Mouse (Mus musculus) kidney, adult 8-10 months (tissue): ENCODE results near the gene Plpp6.
A peak's percentile ranks its signal among the peaks of the same experiment; 100 is the strongest.
"Not testable (repeated sequence)": the region's sequence is repeated elsewhere in the genome, so short reads cannot be mapped to it uniquely, and the experiment has no call there.

Source experiments
- DNase-seq, 2 experiments: peaks; one replicate each; pipeline ENCODE4 v3.0.0; 2022

The Plpp6 gene

DNA sequence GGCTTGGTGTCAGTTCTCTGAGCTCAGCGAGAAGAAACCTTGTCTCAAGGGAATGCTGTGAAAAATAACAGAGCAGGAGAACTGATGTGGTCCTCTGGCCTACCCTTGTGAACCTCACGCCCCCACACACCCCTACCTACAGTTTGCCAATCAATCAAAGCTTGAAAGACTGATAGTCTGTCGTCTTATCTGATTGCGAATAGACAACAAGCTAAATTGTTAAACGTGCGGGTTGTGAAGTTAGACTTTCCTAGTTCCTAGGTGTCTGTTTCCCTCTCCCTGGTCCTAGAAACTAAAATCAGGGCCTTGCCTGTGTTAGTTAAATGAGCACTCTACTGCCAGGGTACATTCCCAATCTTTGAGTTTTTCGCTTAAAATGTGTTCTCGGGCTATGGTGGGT is 25.8 kb downstream of the Plpp6 start:
- DNase-seq: no peak

DNA sequence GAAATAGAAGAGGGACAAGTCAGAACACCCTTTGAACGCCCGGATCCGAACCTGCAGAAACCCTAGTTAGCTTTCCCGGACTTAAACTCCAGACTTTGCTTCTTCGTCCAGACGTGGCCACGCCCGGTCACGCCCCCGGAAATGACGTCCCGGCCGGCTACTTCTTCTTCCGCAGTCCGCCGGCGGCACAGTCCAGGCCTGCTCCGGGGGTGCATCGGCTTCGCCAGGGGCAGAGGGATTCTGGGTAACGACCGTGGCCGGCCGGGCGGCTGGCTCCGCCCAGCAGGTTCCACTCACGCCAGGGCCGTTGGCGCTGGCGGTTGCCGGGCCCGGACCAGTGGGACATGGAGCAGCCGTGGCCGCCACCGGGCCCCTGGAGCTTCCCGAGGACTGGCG is 26.4 kb downstream of the Plpp6 start, which contains the start of gene Cdc37l1:
Gene Cdc37l1, plus strand, starts transcription at position 159 of the 396 bp plus-strand sequence.
- peak; percentile 98 to 99 for DNase-seq

DNA sequence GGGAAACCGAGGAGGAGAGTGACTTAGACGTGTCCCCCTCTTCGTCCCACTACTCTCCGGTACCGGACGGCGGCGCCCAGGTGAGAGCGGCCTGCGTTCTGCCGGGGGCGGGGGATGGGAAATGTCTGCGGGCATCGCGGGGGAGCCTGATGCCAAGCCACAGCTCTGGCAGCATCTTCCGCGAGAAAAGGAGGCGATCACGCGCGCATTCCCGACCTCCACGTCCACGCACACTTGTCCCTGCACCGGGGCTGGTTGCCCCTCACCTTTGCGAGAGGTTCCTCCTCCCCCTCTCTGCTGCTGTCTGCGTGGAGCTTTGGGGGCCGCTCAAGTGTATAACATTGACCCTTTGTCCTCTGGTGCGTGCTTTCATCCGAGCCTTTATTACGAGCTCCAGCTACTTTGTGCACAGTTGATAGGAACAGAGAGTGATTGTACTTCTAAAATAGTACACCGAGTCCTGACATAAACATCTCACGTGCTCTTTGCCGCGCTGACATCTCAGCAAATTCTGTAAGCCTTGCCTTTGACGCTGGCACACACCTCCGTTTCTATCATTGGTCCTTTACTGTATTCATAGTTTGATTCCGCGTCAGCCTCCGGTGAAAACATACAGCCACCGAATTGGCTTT is 27.0 kb downstream of the Plpp6 start:
- peak in 1 of 2 experiments; percentile 45 for DNase-seq

DNA sequence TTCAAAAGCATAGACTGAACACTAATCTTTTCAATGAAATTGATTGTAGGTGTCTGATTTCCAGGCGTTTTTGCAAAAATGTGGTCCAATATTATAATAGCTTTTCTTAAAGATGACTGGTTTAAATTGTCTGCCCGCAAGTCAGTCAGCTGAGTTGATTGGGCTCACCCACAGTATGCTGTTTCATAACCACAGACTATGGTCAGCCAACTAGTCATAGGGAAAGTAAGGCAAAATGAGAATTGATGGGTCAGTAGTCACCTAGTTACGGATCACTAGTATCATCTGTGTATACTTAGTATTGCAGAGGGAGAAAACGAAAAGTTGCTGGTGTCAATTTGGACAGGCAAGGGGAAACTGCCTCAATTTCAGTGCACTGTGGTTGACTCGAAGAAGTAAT is 27.6 kb downstream of the Plpp6 start:
- DNase-seq: no peak

DNA sequence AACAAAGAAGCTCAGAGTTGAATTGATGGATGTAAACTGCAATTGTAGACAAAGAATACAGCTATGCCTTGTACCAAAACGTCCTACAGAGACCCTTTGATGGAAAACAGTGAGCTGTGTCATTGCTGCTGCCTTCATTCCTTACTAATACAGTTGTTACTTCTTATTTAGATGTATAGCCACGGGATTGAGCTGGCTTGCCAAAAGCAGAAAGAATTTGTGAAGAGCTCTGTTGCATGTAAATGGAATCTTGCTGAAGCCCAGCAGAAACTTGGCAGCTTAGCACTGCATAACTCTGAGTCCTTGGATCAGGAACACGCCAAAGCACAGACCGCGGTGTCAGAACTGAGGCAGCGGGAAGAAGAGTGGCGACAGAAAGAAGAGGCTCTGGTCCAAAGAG is 31.1 kb downstream of the Plpp6 start:
- DNase-seq: no peak

DNA sequence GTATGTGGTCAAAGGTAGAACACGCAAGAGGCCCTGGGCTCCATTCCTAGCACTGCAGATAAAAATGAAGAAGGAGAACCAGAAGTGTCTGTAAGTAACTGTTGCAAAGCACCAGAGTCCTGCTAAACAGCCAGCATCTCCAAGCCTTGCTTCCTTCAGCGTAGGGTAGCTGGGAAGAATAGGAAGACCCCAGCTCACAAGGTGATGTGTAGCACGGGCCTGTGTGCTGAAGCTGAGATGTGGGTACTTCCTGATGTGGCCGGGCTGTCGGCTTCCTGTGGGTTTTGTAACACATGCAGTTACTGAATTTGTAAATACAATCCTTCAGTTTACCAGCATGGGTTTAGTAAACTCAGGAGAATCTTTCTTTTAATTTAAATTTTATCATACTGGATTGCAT is 31.6 kb downstream of the Plpp6 start:
- DNase-seq: no peak

DNA sequence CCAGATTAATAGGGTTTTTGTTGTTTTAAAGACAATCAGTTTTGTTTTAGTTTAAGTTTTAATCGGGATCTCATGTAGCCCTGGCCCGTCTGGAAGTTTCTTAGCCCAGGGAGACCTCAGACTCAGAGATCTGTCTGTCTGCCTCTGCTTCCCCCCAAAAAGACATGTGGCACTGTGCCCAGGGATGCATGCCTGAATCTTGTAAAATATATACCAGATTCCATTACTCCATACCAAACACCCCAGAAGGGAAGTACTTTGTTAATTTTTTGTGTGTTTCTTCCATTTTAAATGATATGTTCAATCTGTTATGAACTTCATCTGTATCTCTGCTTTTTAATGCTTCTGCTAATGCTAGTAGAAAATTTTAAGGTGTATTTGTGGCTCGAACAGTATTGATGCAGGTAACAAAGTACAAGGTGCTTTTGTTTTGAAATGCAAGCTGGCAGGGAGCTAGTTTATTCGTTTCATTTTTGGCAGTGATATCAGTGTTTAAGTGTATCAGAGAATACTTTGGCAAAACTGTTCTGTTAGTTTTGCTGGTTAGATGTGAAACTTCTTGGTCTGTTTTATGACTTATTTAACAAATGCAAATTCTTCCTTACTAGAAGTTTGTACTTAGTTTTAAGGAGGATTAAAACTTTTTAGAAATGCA is 34.4 kb downstream of the Plpp6 start:
- DNase-seq: no peak

DNA sequence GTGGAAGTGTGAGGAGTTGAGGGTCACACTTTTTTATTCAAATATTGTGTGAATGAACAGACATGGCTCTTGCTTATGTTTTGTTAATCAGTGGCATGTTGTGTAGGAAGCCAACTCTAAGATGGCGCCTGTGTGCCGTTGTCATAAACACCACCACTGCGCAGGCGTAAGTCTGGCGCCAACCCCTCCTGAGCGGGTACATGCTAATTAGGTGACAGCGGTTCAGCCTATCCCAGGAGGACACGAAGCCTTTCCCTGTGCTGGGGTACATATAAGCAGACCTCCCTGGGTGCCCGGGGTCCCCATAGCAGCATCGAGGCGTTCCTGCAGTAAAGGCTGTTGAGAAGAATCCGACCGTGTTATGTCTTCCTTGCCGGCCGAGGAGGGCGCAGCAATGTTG is 36.6 kb downstream of the Plpp6 start:
- DNase-seq: not testable (repeated sequence)

DNA sequence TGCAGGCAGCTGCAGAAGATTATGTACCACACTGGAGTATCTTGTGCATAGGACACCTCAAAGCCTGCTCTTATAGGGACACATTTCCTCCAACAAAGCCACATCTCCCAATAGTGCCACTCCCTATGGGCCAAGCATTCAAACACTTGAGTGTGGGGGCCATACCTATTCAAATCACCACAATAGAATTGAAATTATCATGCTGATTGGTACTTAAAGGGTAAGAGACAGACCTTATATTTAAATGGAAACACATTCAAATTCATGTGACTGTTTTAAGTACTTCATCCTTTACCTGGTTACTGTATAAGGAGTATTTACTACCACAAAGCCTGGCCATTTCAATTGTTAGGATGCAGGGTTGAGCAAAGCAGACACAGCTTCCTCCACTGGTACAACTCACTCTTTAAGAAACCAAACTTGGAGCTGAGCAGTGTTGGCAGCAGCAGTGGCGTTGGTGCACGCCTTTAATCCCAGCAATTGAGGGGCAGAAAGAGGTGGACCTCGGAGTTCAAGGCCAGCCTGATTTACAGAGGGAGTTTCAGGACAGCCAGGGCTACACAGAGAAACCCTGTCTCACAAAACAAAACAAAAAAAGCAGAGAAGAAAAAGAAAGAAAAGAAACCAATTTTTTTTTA is 44.4 kb downstream of the Plpp6 start:
- DNase-seq: no peak

DNA sequence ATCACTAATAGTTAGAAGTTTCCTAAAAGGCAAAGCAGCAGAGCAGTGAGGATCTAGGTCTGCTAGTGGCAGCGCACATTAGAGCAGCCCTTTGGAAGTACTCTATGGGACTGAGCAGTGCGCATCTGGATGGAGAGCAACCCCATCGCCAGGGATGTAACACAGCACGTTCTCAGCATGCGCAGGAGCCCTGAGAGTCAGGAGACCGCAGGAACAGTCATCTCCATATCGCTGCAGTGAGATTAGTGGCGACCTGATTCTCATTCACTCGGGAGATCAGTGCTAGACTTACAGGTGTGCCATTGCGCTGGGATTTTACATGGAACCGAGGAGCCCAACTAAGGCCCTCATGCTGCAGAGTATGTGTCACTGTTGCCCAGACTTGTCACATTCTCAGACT is 45.3 kb downstream of the Plpp6 start:
- no peak for DNase-seq

DNA sequence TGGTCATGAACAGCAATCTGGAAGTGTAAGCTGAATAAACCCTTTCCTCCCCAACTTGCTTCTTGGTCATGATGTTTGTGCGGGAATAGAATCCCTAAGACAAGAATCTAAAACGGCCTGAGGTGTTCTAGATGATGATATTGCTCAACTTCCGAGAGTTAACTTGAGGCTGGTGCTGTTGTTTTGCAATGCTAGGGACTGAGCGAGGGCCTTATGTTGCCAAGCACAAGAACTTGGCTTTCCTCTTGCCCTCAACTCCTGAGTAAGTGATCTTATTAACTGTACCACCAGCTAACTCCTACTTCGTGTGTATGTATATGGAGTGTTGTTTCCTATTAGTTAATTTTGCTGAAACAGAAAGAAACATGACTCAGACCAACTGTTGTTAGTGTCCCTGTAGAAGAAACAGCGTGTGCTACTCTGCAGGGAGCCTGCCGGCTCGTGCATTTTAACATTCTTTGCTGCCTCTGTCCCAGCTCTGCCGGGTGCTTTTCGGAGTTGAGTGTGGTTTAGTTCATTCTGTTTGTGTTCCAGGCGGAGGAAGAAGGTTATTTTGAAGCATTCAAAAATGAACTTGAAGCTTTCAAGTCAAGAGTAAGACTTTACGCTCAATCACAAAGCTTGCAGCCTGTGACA is 47.7 kb downstream of the Plpp6 start:
- no peak for DNase-seq

DNA sequence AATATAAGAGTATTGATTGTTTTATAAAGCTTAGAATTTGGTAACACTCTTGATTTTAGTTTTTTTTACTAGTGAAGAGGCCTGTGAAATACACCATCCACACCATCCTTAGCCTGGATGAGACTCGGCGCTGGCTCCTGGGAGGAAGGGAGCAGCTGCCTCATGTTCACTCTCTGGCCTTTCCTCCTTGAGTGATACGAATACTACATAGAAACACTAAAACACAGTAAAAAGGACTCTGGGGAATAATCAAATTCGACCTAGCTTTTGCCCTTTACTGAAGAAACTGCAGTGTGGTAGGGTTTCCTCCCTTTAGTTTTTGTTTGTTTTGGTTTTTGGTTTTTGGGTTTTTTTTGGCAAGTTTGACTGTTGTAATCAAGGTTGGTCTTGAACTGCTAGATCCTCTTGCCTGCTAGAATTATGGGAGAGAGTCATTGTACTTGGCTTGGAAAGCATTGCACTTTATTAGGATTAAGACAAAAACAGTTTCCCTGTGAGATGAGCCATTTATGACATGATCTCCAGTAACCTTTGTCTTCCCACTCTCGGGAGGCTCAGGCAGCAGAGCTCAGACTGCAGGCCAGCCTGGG is 50.8 kb downstream of the Plpp6 start:
- peak in 1 of 2 experiments; percentile 28 for DNase-seq

DNA sequence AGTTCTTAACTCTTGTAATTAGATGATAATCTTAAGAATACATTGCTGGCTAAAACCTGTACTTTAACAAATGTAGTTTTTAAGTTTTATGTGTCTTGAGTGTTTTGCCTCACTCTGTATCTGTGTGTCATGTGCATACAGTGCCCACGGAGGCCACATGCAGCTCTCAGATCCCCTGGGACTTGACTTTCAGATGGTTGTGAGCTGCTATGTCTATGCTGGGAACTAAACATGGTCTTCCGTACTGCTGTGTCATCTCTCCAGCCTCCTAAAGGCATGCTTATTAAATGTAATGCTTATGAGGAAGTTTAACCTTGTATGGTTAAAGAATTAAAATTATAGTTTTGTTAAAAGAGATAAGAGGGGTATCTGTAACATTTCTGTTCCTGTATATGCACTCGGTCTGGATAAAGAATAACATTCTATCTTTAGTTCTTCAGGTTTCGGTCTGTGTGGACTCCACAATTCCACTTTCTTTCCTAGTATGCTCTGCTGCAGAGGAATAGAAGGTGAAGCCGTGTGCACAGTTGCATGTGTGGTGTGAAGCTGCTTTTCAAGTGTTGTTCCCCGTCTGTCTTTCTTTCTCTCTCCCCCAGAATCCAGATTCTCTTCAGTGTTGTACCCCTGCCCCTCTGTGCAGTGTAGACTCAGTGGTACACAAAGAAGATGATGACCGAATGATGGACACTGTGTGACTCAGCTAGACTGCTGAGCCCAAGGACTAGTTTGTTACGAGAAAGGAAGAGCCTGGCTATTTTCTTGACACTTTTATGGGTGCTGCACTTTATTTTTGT is 51.9 kb downstream of the Plpp6 start:
- no peak for DNase-seq

DNA sequence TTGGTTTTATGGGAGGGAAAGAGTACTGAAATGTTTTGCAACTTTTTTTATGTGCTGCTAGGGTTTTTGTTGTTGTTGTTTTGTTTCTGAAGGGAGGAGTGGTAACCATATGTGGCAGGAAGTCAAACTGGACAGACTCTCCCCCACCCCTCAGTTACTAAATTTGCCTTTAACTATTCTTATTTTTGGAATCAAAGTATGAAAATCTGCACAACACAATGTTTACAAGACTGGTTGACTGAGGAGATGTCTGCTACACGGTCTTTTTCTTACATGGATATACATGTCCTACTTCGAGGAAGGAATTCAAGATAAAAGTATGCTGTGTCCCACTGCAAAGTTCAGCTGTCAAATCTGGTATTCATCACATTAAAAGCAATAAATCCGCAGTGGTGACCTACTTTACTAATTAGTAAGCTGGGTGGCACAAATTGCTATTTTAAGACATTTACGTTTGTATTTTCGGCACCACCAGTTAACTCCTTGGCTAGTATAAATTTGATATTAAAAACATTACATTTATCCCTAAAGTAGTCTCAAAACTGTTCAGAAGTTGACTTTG is 52.5 kb downstream of the Plpp6 start:
- no peak for DNase-seq
